Mouse (Mus musculus) limb, embryonic 10.5 days (tissue): ENCODE measurements around the gene Bace1. TPM values are rescaled to one million over a fixed set of nuclear protein-coding genes. Genes with fewer than 3 reads are reported as not detected.

ENCODE experiments used
- polyA plus RNA-seq: library from polyadenylated mRNA; unstranded; fragments of >200 nt; fragmentation: Nextera tagmentation; extraction: Ambion mirVana; gene quantifications from 2 replicates; pipeline ENCODE4 v1.2.1, GENCODE M21; 2016

The Bace1 gene
- polyA plus RNA-seq, 1 experiment from 2014 or later, result 22.1 TPM

Other genes starting within 250 kb of the Bace1 start
- 22.0 and 24.1 TPM in 2 replicates for gene Cep164, start 9.9 kb upstream of the Bace1 start, polyA plus RNA-seq
- 17.3 and 23.5 TPM in 2 replicates for gene Pcsk7, start 67.9 kb downstream of the Bace1 start, polyA plus RNA-seq
- gene Rnf214, start 68.3 kb downstream of the Bace1 start, polyA plus RNA-seq, result 52.0 and 61.2 TPM in 2 replicates
- gene Tagln, start 97.5 kb downstream of the Bace1 start, polyA plus RNA-seq, result 4.7 and 6.0 TPM in 2 replicates
- 26.0 and 28.6 TPM in 2 replicates for gene Sidt2, start 116.7 kb downstream of the Bace1 start, polyA plus RNA-seq
- gene Pafah1b2, start 174.1 kb downstream of the Bace1 start, polyA plus RNA-seq, result 246 and 265 TPM in 2 replicates
- 10.6 and 11.3 TPM in 2 replicates for gene Sik3, start 174.2 kb downstream of the Bace1 start, polyA plus RNA-seq